Mouse (Mus musculus): ENCODE measurements around the gene Lmtk3. TPM values are rescaled to one million over a fixed set of nuclear protein-coding genes. Genes with fewer than 3 reads are reported as not detected.
A peak's percentile ranks its signal among the peaks of the same experiment; 100 is the strongest.

Gene Lmtk3
- polyA plus RNA-seq, 1 experiment from 2014 or later = 5.4 TPM

- H3K4me1 ChIP-seq (replicated peaks) = peaks cover 20% of the 10 kb centered on the region
- H3K27ac ChIP-seq = peak overlapping the region; percentile 23; the same call in 1 of the 2 replicates
- no peaks in the 10 kb centered on the region for H3K9me3 ChIP-seq
- H3K27me3 ChIP-seq (ENCODE audit: insufficient read depth, poor library complexity, severe bottlenecking) = peaks cover 37% of the 10 kb centered on the region
- H3K36me3 ChIP-seq = peaks cover 31% of the 10 kb centered on the region
- 11% methylated on average over 25 of the region's 25 CpGs for WGBS
- peak overlapping the region; percentile 31; the same call in 1 of the 2 replicates for H3K4me3 ChIP-seq
- no peak for DNase-seq (ENCODE audit: low spot score)
Measured at GRCm38 (mm10) chr7:45819843-45820242, 36.3 kb downstream of the Lmtk3 start.

GRCm38 (mm10) chr7:45820913-45821312 is 37.4 kb downstream of the Lmtk3 start:
- Histone ChIP-seq H3K36me3 (peaks cover 42% of the 10 kb centered on the region), H3K4me3 (no peak overlapping the region), H3K9me3 (no peaks in the 10 kb centered on the region), H3K27ac (no peak overlapping the region), H3K27me3 (ENCODE audit: insufficient read depth, poor library complexity, severe bottlenecking) (peaks cover 37% of the 10 kb centered on the region), H3K4me1 (replicated peaks) (peaks cover 9% of the 10 kb centered on the region)
- DNase-seq (ENCODE audit: low spot score) = no peak

- Histone ChIP-seq H3K4me3 (no peak within 1 kb of the TSS), H3K9me3 (no peaks in the 10 kb centered on the region), H3K36me3 (peaks cover 79% of the 10 kb centered on the region), H3K4me1 (replicated peaks) (peaks cover 11% of the 10 kb centered on the region), H3K27ac (no peak within 1 kb of the TSS), H3K27me3 (ENCODE audit: insufficient read depth, poor library complexity, severe bottlenecking) (peaks cover 23% of the 10 kb centered on the region)
- no peak for DNase-seq (ENCODE audit: low spot score)
- 75% methylated on average over 7 of the region's 7 CpGs for WGBS
Measured at GRCm38 (mm10) chr7:45824598-45824997, 41.1 kb downstream of the Lmtk3 start, which contains the start of gene Kcnj14. Gene Kcnj14, minus strand, starts transcription at chr7:45824782.

GRCm38 (mm10) chr7:45826631-45827030 is 43.1 kb downstream of the Lmtk3 start:
- Histone ChIP-seq H3K27me3 (ENCODE audit: insufficient read depth, poor library complexity, severe bottlenecking) (peaks cover 12% of the 10 kb centered on the region), H3K27ac (no peak overlapping the region), H3K36me3 (peaks cover 80% of the 10 kb centered on the region), H3K4me3 (no peak overlapping the region), H3K4me1 (replicated peaks) (peaks cover 18% of the 10 kb centered on the region), H3K9me3 (no peaks in the 10 kb centered on the region)
- no peak for DNase-seq (ENCODE audit: low spot score)
- 94% methylated on average over 7 of the region's 7 CpGs for WGBS

GRCm38 (mm10) chr7:45830427-45831127 is 47.0 kb downstream of the Lmtk3 start, which contains the start of gene Grwd1:
Gene Grwd1, minus strand, starts transcription at chr7:45830944.
- peak within 1 kb of the TSS; percentile 98 for H3K4me3 ChIP-seq
- under 1% methylated on average over 35 of the region's 35 CpGs for WGBS
- peaks cover 42% of the 10 kb centered on the region for H3K36me3 ChIP-seq
- peak within 1 kb of the TSS; percentile 90 for H3K27ac ChIP-seq
- H3K4me1 ChIP-seq (replicated peaks) = peaks cover 39% of the 10 kb centered on the region
- peak; percentile 90 for DNase-seq (ENCODE audit: low spot score)
- H3K9me3 ChIP-seq = no peaks in the 10 kb centered on the region
- peaks cover 47% of the 10 kb centered on the region for H3K27me3 ChIP-seq (ENCODE audit: insufficient read depth, poor library complexity, severe bottlenecking)

GRCm38 (mm10) chr7:45831128-45831525 is 47.6 kb downstream of the Lmtk3 start:
- 22% methylated on average over 5 of the region's 5 CpGs for WGBS

GRCm38 (mm10) chr7:45832428-45832827 is 48.9 kb downstream of the Lmtk3 start:
- Histone ChIP-seq H3K4me3 (peak overlapping the region; percentile 41), H3K27ac (no peak overlapping the region), H3K9me3 (0 out of 2 replicates have a peak, but pooled peaks cover 2% of the 10 kb centered on the region), H3K4me1 (replicated peaks) (peaks cover 39% of the 10 kb centered on the region), H3K36me3 (peaks cover 24% of the 10 kb centered on the region), H3K27me3 (ENCODE audit: insufficient read depth, poor library complexity, severe bottlenecking) (peaks cover 63% of the 10 kb centered on the region)
- DNase-seq (ENCODE audit: low spot score) = no peak
- WGBS = 10% methylated on average over 30 of the region's 30 CpGs

More at GRCm38 (mm10) chr7:45831128-45831525, 47.6 kb downstream of the Lmtk3 start:
- Histone ChIP-seq H3K27ac (peak overlapping the region; percentile 90), H3K9me3 (no peaks in the 10 kb centered on the region), H3K4me3 (peak overlapping the region; percentile 98), H3K27me3 (ENCODE audit: insufficient read depth, poor library complexity, severe bottlenecking) (peaks cover 52% of the 10 kb centered on the region), H3K4me1 (replicated peaks) (peaks cover 39% of the 10 kb centered on the region), H3K36me3 (peaks cover 37% of the 10 kb centered on the region)
- DNase-seq (ENCODE audit: low spot score) = no peak

- peak overlapping the region; percentile 41 for H3K4me3 ChIP-seq
- WGBS = 3% methylated on average over 86 of the region's 86 CpGs
- peaks cover 69% of the 10 kb centered on the region for H3K27me3 ChIP-seq (ENCODE audit: insufficient read depth, poor library complexity, severe bottlenecking)
- peaks cover 16% of the 10 kb centered on the region for H3K36me3 ChIP-seq
- H3K9me3 ChIP-seq = 0 out of 2 replicates have a peak, but pooled peaks cover 2% of the 10 kb centered on the region
- peak overlapping the region; percentile 6; the same call in 1 of the 2 replicates for H3K27ac ChIP-seq
- DNase-seq (ENCODE audit: low spot score) = no peak
- peaks cover 39% of the 10 kb centered on the region for H3K4me1 ChIP-seq (replicated peaks)
Measured at GRCm38 (mm10) chr7:45833148-45833790, 49.7 kb downstream of the Lmtk3 start.

- no peak for DNase-seq (ENCODE audit: low spot score)
- H3K27me3 ChIP-seq (ENCODE audit: insufficient read depth, poor library complexity, severe bottlenecking) = peaks cover 69% of the 10 kb centered on the region
- peaks cover 39% of the 10 kb centered on the region for H3K4me1 ChIP-seq (replicated peaks)
- WGBS = 3% methylated on average over 31 of the region's 31 CpGs
- H3K36me3 ChIP-seq = peaks cover 9% of the 10 kb centered on the region
- H3K4me3 ChIP-seq = peak overlapping the region; percentile 41
- H3K27ac ChIP-seq = 0 out of 2 replicates have a peak overlapping the region, but pooled peaks have one; percentile 6
- 0 out of 2 replicates have a peak, but pooled peaks cover 2% of the 10 kb centered on the region for H3K9me3 ChIP-seq
Measured at GRCm38 (mm10) chr7:45833924-45834323, 50.4 kb downstream of the Lmtk3 start.

GRCm38 (mm10) chr7:45842950-45843744 is 59.6 kb downstream of the Lmtk3 start:
- Histone ChIP-seq H3K27ac (no peak overlapping the region), H3K27me3 (ENCODE audit: insufficient read depth, poor library complexity, severe bottlenecking) (peaks cover 19% of the 10 kb centered on the region), H3K4me1 (replicated peaks) (0 out of 2 replicates have a peak, but pooled peaks cover 2% of the 10 kb centered on the region), H3K36me3 (no peaks in the 10 kb centered on the region), H3K9me3 (no peaks in the 10 kb centered on the region), H3K4me3 (no peak overlapping the region)
- no peak for DNase-seq (ENCODE audit: low spot score)
- 86% methylated on average over 10 of the region's 10 CpGs for WGBS

- Histone ChIP-seq H3K9me3 (no peaks in the 10 kb centered on the region), H3K27me3 (ENCODE audit: insufficient read depth, poor library complexity, severe bottlenecking) (peaks cover 31% of the 10 kb centered on the region; the same call in 1 of the 2 replicates), H3K4me3 (no peak overlapping the region), H3K27ac (no peak overlapping the region), H3K36me3 (no peaks in the 10 kb centered on the region), H3K4me1 (replicated peaks) (peaks cover 9% of the 10 kb centered on the region; the same call in 1 of the 2 replicates)
- no peak for DNase-seq (ENCODE audit: low spot score)
- 15% methylated on average over 6 of the region's 6 CpGs for WGBS
Measured at GRCm38 (mm10) chr7:45848447-45849027, 65.0 kb downstream of the Lmtk3 start.

GRCm38 (mm10) chr7:45850661-45851060 is 67.1 kb downstream of the Lmtk3 start:
- no peaks in the 10 kb centered on the region for H3K9me3 ChIP-seq
- no peak overlapping the region for H3K27ac ChIP-seq
- H3K36me3 ChIP-seq = no peaks in the 10 kb centered on the region
- DNase-seq (ENCODE audit: low spot score) = no peak
- 73% methylated on average over 3 of the region's 3 CpGs for WGBS
- H3K4me3 ChIP-seq = no peak overlapping the region
- peaks cover 45% of the 10 kb centered on the region for H3K27me3 ChIP-seq (ENCODE audit: insufficient read depth, poor library complexity, severe bottlenecking)
- H3K4me1 ChIP-seq (replicated peaks) = peaks cover 9% of the 10 kb centered on the region; the same call in 1 of the 2 replicates
